Mouse (Mus musculus) gastrocnemius, adult 8-10 months (tissue): ENCODE measurements around the gene Cnppd1. TPM values are rescaled to one million over a fixed set of nuclear protein-coding genes. Genes with fewer than 3 reads are reported as not detected.

Source experiments
- DNase-seq, 2 experiments: peaks; one replicate each; pipeline ENCODE4 v3.0.0; 2022; ENCODE audit warnings: low spot score in 2 of 2
- total RNA-seq, 4 experiments: library from RNA; stranded (reverse); gene quantifications; 2 replicates each; pipeline ENCODE4 v1.2.4; 2022

Gene Cnppd1
- total RNA-seq, 4 experiments from 2014 or later = 15.6 to 18.5 (median 15.9) TPM

GRCm38 (mm10) chr1:75147411-75148135 lies 5.1 kb upstream of the Cnppd1 start:
- no peak for DNase-seq

GRCm38 (mm10) chr1:75145589-75145988 lies 3.1 kb upstream of the Cnppd1 start:
- no peak for DNase-seq

GRCm38 (mm10) chr1:75141486-75142190 lies 873 bp downstream of the Cnppd1 start:
- peak; percentile 36 to 46 for DNase-seq

- no peak for DNase-seq
Observed at GRCm38 (mm10) chr1:75140601-75141190, 1.8 kb downstream of the Cnppd1 start.

GRCm38 (mm10) chr1:75138448-75138847 lies 4.1 kb downstream of the Cnppd1 start:
- no peak for DNase-seq

GRCm38 (mm10) chr1:75136730-75137129 lies 5.8 kb downstream of the Cnppd1 start:
- DNase-seq = no peak

GRCm38 (mm10) chr1:75136293-75136692 lies 6.2 kb downstream of the Cnppd1 start:
- no peak for DNase-seq

GRCm38 (mm10) chr1:75133421-75134207 lies 8.9 kb downstream of the Cnppd1 start, which contains the start of gene Slc23a3:
Slc23a3 (minus strand) TSS chr1:75133890.
- no peak for DNase-seq

- DNase-seq = no peak
Observed at GRCm38 (mm10) chr1:75128641-75129040, 13.9 kb downstream of the Cnppd1 start.

GRCm38 (mm10) chr1:75125418-75125817 lies 17.1 kb downstream of the Cnppd1 start:
- no peak for DNase-seq

- peak; percentile 92 to 96 for DNase-seq
Observed at GRCm38 (mm10) chr1:75124346-75125321, 17.9 kb downstream of the Cnppd1 start, which contains the start of gene Nhej1. Nhej1 (minus strand) TSS chr1:75125200.

GRCm38 (mm10) chr1:75122211-75122610 lies 20.3 kb downstream of the Cnppd1 start:
- DNase-seq = no peak

Other genes starting within 250 kb of the Cnppd1 start
- not detected for gene Cryba2, start 249.6 kb downstream of the Cnppd1 start, total RNA-seq
- gene Cfap65, start 207.1 kb downstream of the Cnppd1 start, total RNA-seq = not detected
- gene Ihh, start 191.0 kb downstream of the Cnppd1 start, total RNA-seq = under 1 TPM in 2 of 4 experiments, not detected in 2; 0.16 to 0.19 TPM
- gene Nhej1, start 17.5 kb downstream of the Cnppd1 start, total RNA-seq = 1 to 10 TPM; 4.3 to 5.7 (median 4.7) TPM
- under 1 TPM in 2 of 4 experiments, not detected in 2; 0.22 to 0.27 TPM for gene Slc23a3, start 8.8 kb downstream of the Cnppd1 start, total RNA-seq
- 10 to 100 TPM in 1 of 4 experiments, 1 to 10 TPM in 3; 7.6 to 10.3 (median 9.2) TPM for gene Retreg2, start 67 bp upstream of the Cnppd1 start, total RNA-seq
- gene Zfand2b, start 25.9 kb upstream of the Cnppd1 start, total RNA-seq = 10 to 100 TPM; 14.1 to 20.1 (median 15.3) TPM
- gene Abcb6, start 37.7 kb upstream of the Cnppd1 start, total RNA-seq = 10 to 100 TPM; 18.4 to 20.8 (median 19.1) TPM
- 1 to 10 TPM; 3.4 to 5.9 (median 4.2) TPM for gene Ankzf1, start 49.4 kb upstream of the Cnppd1 start, total RNA-seq
- 100 to 1,000 TPM in 3 of 4 experiments, 10 to 100 TPM in 1; 98.1 to 122 (median 111) TPM for gene Atg9a, start 49.5 kb upstream of the Cnppd1 start, total RNA-seq
- 1 to 10 TPM in 2 of 4 experiments, under 1 TPM in 2; 0.73 to 2.3 (median 1.3) TPM for gene Glb1l, start 68.1 kb upstream of the Cnppd1 start, total RNA-seq
- 10 to 100 TPM; 15.2 to 20.5 (median 19.6) TPM for gene Stk16, start 68.1 kb upstream of the Cnppd1 start, total RNA-seq
- 1,000 to 10,000 TPM; 1,243 to 1,380 (median 1,348) TPM for gene Tuba4a, start 77.2 kb upstream of the Cnppd1 start, total RNA-seq
- gene A630095N17Rik, start 89.4 kb upstream of the Cnppd1 start, total RNA-seq = not detected
- gene Dnajb2, start 93.7 kb upstream of the Cnppd1 start, total RNA-seq = 10 to 100 TPM; 84.3 to 97.1 (median 85.1) TPM
- under 1 TPM in 3 of 4 experiments, not detected in 1; 0.07 to 0.31 (median 0.08) TPM for gene Ptprn, start 121.8 kb upstream of the Cnppd1 start, total RNA-seq
- not detected for gene Resp18, start 135.7 kb upstream of the Cnppd1 start, total RNA-seq
- gene Dnpep, start 175.3 kb upstream of the Cnppd1 start, total RNA-seq = 10 to 100 TPM; 38.7 to 46.5 (median 44.1) TPM
- gene Des, start 217.6 kb upstream of the Cnppd1 start, total RNA-seq = 1,000 to 10,000 TPM; 2,187 to 2,605 (median 2,481) TPM
- gene Speg, start 232.6 kb upstream of the Cnppd1 start, total RNA-seq = 100 to 1,000 TPM; 283 to 320 (median 317) TPM